Mouse (Mus musculus) kidney, adult 2 months (tissue): Measurements from ENCODE around the gene Rps6kb1.

ENCODE experiments used
- CTCF ChIP-seq: fragments of 200-500 bp; conservative IDR thresholded peaks from 2 replicates; pipeline ENCODE4 v1.5.1; 2011; ENCODE audit warnings: low read depth, mild to moderate bottlenecking, control low read depth, low read length, moderate library complexity, mixed read lengths; ENCODE audit not compliant: insufficient read depth, insufficient read length
- POLR2A ChIP-seq: fragments of 200-500 bp; IDR thresholded peaks from one replicate; pipeline ENCODE4 v1.6.1; 2011; ENCODE audit warnings: low read depth, low read length, control low read depth

- TF ChIP-seq POLR2A (no peak), CTCF (no peak)
Observed at GRCm38 (mm10) chr11:86457545-86457944, 87.1 kb downstream of the Rps6kb1 start.
